Mouse (Mus musculus): Measurements from ENCODE around the gene Eif3k. TPM values are rescaled to one million over a fixed set of nuclear protein-coding genes. Genes with fewer than 3 reads are reported as not detected.
A peak's percentile ranks its signal among the peaks of the same experiment; 100 is the strongest.

The Eif3k gene
- polyA plus RNA-seq, 1 experiment from 2014 or later, result 282 TPM

DNA sequence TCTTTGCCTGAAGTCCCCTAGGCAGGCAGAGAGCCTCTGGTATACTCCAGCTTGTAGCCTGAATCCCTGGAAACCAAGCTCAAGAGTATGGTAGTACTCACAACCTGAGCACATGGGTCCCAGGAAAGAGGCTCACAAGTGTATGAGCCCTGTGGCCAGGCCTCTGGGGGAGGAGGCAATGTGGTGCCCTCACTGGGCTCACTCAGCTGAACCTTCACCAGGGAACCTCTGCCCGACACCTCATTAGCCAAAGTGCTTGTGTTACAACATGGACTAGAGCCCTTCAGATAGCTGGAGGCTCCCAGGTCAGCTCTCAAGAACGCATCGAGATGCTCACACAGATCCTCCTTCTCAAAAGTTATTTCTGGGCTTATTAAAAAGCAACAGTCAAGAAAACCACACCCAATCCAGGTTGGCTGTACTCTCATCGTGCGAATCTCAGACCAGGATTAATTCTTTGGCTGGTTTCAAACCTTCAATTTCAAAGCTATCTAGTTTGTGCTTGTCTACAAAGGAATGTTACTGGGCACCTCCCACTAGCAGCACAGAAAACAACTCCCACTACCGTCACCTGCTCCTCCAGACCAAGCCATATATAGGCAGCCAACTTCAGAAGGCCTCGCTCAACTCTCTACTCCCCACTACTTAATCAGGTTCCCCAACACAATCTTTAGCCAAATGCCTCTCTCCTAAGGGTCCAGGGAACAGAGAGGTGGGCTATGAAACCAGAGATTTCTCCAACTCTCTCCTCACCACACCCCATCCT is 42.1 kb downstream of the Eif3k start:
- Histone ChIP-seq H3K9ac (ENCODE audit: low read depth, low read length) (no peak overlapping the region), H3K4me2 (replicated peaks; ENCODE audit: low read depth) (peak overlapping the region; percentile 37; the same call in 1 of the 2 replicates), H3K4me1 (replicated peaks; ENCODE audit: control insufficient read depth, insufficient read depth, low read length) (peaks cover 41% of the 10 kb centered on the region), H3K27me3 (replicated peaks; ENCODE audit: control insufficient read depth, insufficient read depth, low read length) (no peaks in the 10 kb centered on the region), H3K9me3 (ENCODE audit: control insufficient read depth) (no peaks in the 10 kb centered on the region), H3K36me3 (ENCODE audit: control insufficient read depth, insufficient read depth) (peaks cover 7% of the 10 kb centered on the region), H3K4me3 (ENCODE audit: low read depth, low read length) (no peak overlapping the region), H3K27ac (ENCODE audit: low read depth, low read length) (peak overlapping the region; percentile 74)
- peak; percentile 55 for ATAC-seq
- 52% methylated on average over 7 of the region's 7 CpGs for WGBS
- TF ChIP-seq CTCF (IDR thresholded peaks at IDR 0.05; ENCODE audit: low read depth), result no peak

DNA sequence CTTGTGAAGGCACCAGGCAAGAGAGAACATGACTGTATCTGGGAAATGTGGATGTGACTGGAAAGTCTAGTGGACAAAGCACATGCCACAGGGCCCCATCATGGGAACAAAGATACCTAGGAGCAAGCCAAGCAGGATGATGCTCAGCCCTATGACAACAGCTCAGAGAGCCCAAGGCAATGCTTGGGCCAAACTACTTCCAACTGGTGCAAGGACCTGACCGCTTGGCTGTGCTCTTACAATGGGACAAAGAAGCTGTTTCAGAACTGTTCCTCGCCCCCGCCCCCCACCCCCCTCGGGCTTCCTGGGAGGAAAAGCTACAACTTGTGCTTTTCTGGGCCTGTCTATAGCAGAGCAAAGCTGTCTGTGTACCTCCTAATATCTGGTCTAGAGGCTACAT is 43.0 kb downstream of the Eif3k start:
- no peak for ATAC-seq
- Histone ChIP-seq H3K9me3 (ENCODE audit: control insufficient read depth) (no peaks in the 10 kb centered on the region), H3K4me2 (replicated peaks; ENCODE audit: low read depth) (no peak overlapping the region; the same call in 1 of the 2 replicates), H3K9ac (ENCODE audit: low read depth, low read length) (no peak overlapping the region), H3K4me1 (replicated peaks; ENCODE audit: control insufficient read depth, insufficient read depth, low read length) (peaks cover 47% of the 10 kb centered on the region), H3K27ac (ENCODE audit: low read depth, low read length) (0 out of 2 replicates have a peak overlapping the region, but pooled peaks have one; percentile 74), H3K27me3 (replicated peaks; ENCODE audit: control insufficient read depth, insufficient read depth, low read length) (no peaks in the 10 kb centered on the region), H3K36me3 (ENCODE audit: control insufficient read depth, insufficient read depth) (peaks cover 5% of the 10 kb centered on the region), H3K4me3 (ENCODE audit: low read depth, low read length) (no peak overlapping the region)
- TF ChIP-seq CTCF (IDR thresholded peaks at IDR 0.05; ENCODE audit: low read depth), result peak; percentile 20; the same call in 1 of the 2 replicates
- 80% methylated on average over 4 of the region's 4 CpGs for WGBS

DNA sequence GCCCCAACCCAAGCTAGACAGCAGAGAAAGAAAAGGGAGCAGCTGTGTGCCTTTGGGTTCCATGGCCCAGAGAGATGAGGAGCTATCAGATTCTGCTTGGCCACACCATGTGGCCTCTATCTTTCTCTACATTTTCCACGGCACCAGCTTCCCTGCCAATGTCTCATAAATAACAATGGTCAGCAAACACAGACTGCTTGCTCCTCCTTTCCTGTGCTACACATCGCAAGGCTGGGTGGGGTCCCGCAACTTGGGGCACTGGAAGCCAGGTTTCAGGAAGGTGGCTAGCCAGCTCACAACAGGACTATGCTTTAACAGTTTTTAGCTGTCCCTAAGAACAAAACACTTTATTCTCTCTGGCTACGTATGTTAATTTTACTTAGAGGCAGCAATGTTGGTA is 44.9 kb downstream of the Eif3k start:
- no peak for TF ChIP-seq CTCF (IDR thresholded peaks at IDR 0.05; ENCODE audit: low read depth)
- H3K27me3 ChIP-seq (replicated peaks; ENCODE audit: control insufficient read depth, insufficient read depth, low read length), result no peaks in the 10 kb centered on the region
- H3K4me2 ChIP-seq (replicated peaks; ENCODE audit: low read depth), result no peak overlapping the region
- no peak for ATAC-seq
- H3K9me3 ChIP-seq (ENCODE audit: control insufficient read depth), result no peaks in the 10 kb centered on the region
- peaks cover 40% of the 10 kb centered on the region for H3K4me1 ChIP-seq (replicated peaks; ENCODE audit: control insufficient read depth, insufficient read depth, low read length)
- no peaks in the 10 kb centered on the region; the same call in 1 of the 2 replicates for H3K36me3 ChIP-seq (ENCODE audit: control insufficient read depth, insufficient read depth)
- H3K9ac ChIP-seq (ENCODE audit: low read depth, low read length), result peak overlapping the region; percentile 0; the same call in 1 of the 2 replicates
- 39% methylated on average over 4 of the region's 4 CpGs for WGBS
- H3K4me3 ChIP-seq (ENCODE audit: low read depth, low read length), result no peak overlapping the region
- no peak overlapping the region for H3K27ac ChIP-seq (ENCODE audit: low read depth, low read length)

DNA sequence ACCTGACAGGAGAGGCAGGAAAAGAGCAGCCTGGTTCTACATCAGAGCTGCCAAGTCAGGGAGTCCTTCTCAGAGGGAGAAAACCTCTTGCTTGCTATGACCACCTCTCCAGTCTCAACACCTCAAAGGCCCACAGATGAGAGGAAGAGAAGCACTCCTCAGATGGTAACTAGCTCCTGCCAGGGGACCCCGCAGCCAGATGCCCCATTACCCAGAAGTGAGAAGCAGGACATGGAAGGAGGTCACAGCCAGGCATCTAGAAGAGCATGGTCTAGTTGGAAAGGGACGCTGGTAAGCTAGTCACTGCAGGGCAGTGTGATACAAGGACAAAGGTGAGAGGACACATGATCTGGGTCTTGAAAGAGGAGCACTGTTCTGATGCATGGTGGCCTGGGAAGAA is 47.8 kb downstream of the Eif3k start:
- Histone ChIP-seq H3K4me1 (replicated peaks; ENCODE audit: control insufficient read depth, insufficient read depth, low read length) (peaks cover 30% of the 10 kb centered on the region), H3K27ac (ENCODE audit: low read depth, low read length) (peak overlapping the region; percentile 54), H3K4me3 (ENCODE audit: low read depth, low read length) (no peak overlapping the region), H3K9me3 (ENCODE audit: control insufficient read depth) (no peaks in the 10 kb centered on the region), H3K9ac (ENCODE audit: low read depth, low read length) (0 out of 2 replicates have a peak overlapping the region, but pooled peaks have one; percentile 7), H3K27me3 (replicated peaks; ENCODE audit: control insufficient read depth, insufficient read depth, low read length) (no peaks in the 10 kb centered on the region), H3K36me3 (ENCODE audit: control insufficient read depth, insufficient read depth) (peaks cover 3% of the 10 kb centered on the region; the same call in 1 of the 2 replicates), H3K4me2 (replicated peaks; ENCODE audit: low read depth) (no peak overlapping the region)
- no peak for TF ChIP-seq CTCF (IDR thresholded peaks at IDR 0.05; ENCODE audit: low read depth)
- ATAC-seq, result no peak
- WGBS, result 77% methylated on average over 2 of the region's 2 CpGs

DNA sequence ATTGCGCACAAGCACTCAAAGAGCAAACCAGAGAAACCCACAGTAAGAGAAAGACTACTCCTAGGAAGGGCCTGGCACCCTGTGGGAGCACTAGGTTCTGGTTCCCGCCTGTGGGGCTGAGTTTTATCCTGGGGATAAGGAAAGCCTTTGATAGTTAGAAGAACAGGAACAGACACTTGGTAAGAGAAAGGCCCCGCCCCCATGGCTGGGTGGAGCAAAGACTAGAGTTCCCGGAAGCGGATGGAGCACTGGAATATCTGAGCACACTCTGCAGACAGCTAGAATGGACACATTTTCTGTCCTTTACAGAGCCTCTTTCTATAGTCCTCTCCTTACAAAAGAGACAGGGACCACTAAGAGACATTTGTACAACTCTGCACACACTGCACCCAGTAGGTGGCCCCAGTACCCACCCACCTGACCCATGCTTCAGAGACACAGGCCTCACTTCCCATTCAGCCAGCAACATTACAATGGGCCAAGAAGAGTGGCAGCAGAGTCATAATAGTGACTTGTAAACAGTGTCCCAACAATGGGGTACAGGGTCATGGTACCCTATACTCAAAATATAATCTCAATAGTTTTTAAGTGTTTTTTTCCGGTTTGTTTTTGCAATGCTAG is 49.1 kb downstream of the Eif3k start:
- Histone ChIP-seq H3K4me3 (ENCODE audit: low read depth, low read length) (no peak overlapping the region), H3K4me1 (replicated peaks; ENCODE audit: control insufficient read depth, insufficient read depth, low read length) (peaks cover 28% of the 10 kb centered on the region), H3K36me3 (ENCODE audit: control insufficient read depth, insufficient read depth) (peaks cover 3% of the 10 kb centered on the region), H3K9ac (ENCODE audit: low read depth, low read length) (no peak overlapping the region), H3K27ac (ENCODE audit: low read depth, low read length) (peak overlapping the region; percentile 94), H3K27me3 (replicated peaks; ENCODE audit: control insufficient read depth, insufficient read depth, low read length) (no peaks in the 10 kb centered on the region), H3K9me3 (ENCODE audit: control insufficient read depth) (no peaks in the 10 kb centered on the region), H3K4me2 (replicated peaks; ENCODE audit: low read depth) (peak overlapping the region; percentile 21; the same call in 1 of the 2 replicates)
- peak; percentile 23; the same call in 1 of the 2 replicates for TF ChIP-seq CTCF (IDR thresholded peaks at IDR 0.05; ENCODE audit: low read depth)
- no peak for ATAC-seq
- 40% methylated on average over 6 of the region's 6 CpGs for WGBS

DNA sequence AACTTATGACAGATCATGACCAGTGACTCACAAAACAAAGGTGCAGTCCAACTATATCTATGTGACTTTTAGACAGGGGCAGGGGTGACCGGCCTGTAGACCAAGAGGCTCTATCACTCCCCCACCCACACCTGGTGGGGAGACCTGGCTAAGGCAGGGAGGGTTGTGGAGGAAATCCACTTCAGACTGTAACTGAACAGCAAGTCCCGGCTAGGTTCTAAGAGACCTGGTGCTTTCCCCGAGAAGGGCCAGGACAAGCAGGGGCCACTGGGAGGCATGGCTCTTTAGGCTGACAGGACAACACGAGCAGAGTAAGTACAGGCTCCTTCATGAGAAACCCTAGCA is 50.0 kb downstream of the Eif3k start:
- Histone ChIP-seq H3K9ac (ENCODE audit: low read depth, low read length) (0 out of 2 replicates have a peak overlapping the region, but pooled peaks have one; percentile 26), H3K9me3 (ENCODE audit: control insufficient read depth) (no peaks in the 10 kb centered on the region), H3K4me3 (ENCODE audit: low read depth, low read length) (no peak overlapping the region), H3K27ac (ENCODE audit: low read depth, low read length) (peak overlapping the region; percentile 94), H3K4me2 (replicated peaks; ENCODE audit: low read depth) (peak overlapping the region; percentile 45; the same call in 1 of the 2 replicates), H3K4me1 (replicated peaks; ENCODE audit: control insufficient read depth, insufficient read depth, low read length) (peaks cover 29% of the 10 kb centered on the region), H3K36me3 (ENCODE audit: control insufficient read depth, insufficient read depth) (peaks cover 3% of the 10 kb centered on the region), H3K27me3 (replicated peaks; ENCODE audit: control insufficient read depth, insufficient read depth, low read length) (no peaks in the 10 kb centered on the region)
- 35% methylated on average over 4 of the region's 4 CpGs for WGBS
- TF ChIP-seq CTCF (IDR thresholded peaks at IDR 0.05; ENCODE audit: low read depth), result peak; percentile 42
- ATAC-seq, result no peak

Data from intestine, postnatal 0 days (tissue).